Mouse (Mus musculus) hematopoietic stem cell, adult 5-6 weeks (primary cell): ENCODE results near the gene 4933414I15Rik. TPM values are rescaled to one million over a fixed set of nuclear protein-coding genes. Genes with fewer than 3 reads are reported as not detected.

Experiments
- ATAC-seq, 2 experiments: fragments of 125-278 bp in 1 of 2; replicated peaks in 1 of 2; 2 replicates each; pipeline ENCODE4 v1.8.0; 2016 to 2017; ENCODE audit warnings: inconsistent platforms in 2 of 2, mild to moderate bottlenecking in 2 of 2, moderate number of reproducible peaks in 2 of 2, low read depth in 1 of 2, moderate TSS enrichment in 1 of 2; ENCODE audit not compliant: low FRiP score in 2 of 2, poor library complexity in 2 of 2, severe bottlenecking in 2 of 2, insufficient read depth in 1 of 2, low TSS enrichment in 1 of 2
- total RNA-seq: library from RNA; stranded (forward); fragments of 172-1452, 232-1000 nt; gene quantifications from 2 replicates; pipeline ENCODE4 v1.2.3, GENCODE M21; 2017

Gene 4933414I15Rik
- total RNA-seq, 1 experiment from 2014 or later: not detected

- no peak for ATAC-seq
Observed at GRCm38 (mm10) chr11:50897359-50897758, 46.2 kb downstream of the 4933414I15Rik start.

DNA sequence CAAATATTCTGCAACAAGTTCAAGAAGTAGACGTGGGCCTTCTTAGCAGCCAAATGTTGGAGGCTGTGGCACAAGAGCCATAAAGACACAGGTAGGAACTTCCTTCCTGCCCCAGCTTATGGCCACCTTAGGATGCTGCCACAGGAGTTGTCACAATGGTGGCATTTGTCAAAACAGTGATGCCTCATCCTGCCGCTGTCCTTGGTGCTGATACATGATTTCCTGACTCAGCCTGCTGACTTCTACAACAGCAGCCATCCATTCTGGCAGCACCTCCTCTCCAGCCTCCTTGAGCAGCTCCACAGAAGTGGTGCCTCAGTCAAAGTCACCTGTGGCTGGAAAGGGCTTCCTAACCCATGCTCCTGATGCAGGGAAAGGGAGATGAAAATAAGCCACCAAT, 51.1 kb downstream of the 4933414I15Rik start:
- ATAC-seq: no peak

Other genes with a start within 250 kb of the 4933414I15Rik start
- gene Zfp354c, start 116.0 kb downstream of the 4933414I15Rik start, total RNA-seq: 6.2 and 6.4 TPM in 2 replicates
- gene Zfp879, start 102.2 kb downstream of the 4933414I15Rik start, total RNA-seq: 1.6 and 1.7 TPM in 2 replicates
- 0.25 TPM in 1 of 2 replicates, not detected in the other for gene Grm6, start 93.1 kb downstream of the 4933414I15Rik start, total RNA-seq
- not detected in 2 replicates for gene Zfp454, start 56.1 kb downstream of the 4933414I15Rik start, total RNA-seq
- 5.2 and 11.4 TPM in 2 replicates for gene Zfp2, start 27.6 kb downstream of the 4933414I15Rik start, total RNA-seq
- gene Zfp354b, start 12.1 kb downstream of the 4933414I15Rik start, total RNA-seq: 0.50 and 0.63 TPM in 2 replicates
- not detected in 2 replicates for gene Prop1, start 10.0 kb upstream of the 4933414I15Rik start, total RNA-seq
- gene Olfr1378, start 22.8 kb upstream of the 4933414I15Rik start, total RNA-seq: not detected in 2 replicates
- not detected in 2 replicates for gene Olfr1377, start 38.2 kb upstream of the 4933414I15Rik start, total RNA-seq
- gene Olfr51, start 59.8 kb upstream of the 4933414I15Rik start, total RNA-seq: not detected in 2 replicates
- gene Olfr54, start 70.5 kb upstream of the 4933414I15Rik start, total RNA-seq: not detected in 2 replicates
- gene Olfr1375, start 104.3 kb upstream of the 4933414I15Rik start, total RNA-seq: not detected in 2 replicates
- 1.7 and 2.6 TPM in 2 replicates for gene Zfp354a, start 115.5 kb upstream of the 4933414I15Rik start, total RNA-seq